Mouse (Mus musculus) ES-E14 (cell line): ENCODE results near the gene Ltb4r2.

Source experiments
- CHD2 ChIP-seq: IDR thresholded peaks from 2 replicates; pipeline ENCODE4 v1.6.1; 2014; ENCODE audit warnings: mild to moderate bottlenecking, low read depth, low read length, inconsistent platforms
- MAFK ChIP-seq: IDR thresholded peaks from 2 replicates; pipeline ENCODE4 v1.6.1; 2014; ENCODE audit warnings: mild to moderate bottlenecking, low read depth, low read length, inconsistent platforms; ENCODE audit not compliant: insufficient read depth
- ZC3H11A ChIP-seq: IDR thresholded peaks from 2 replicates; pipeline ENCODE4 v1.6.1; 2012; ENCODE audit warnings: low read depth, mild to moderate bottlenecking, inconsistent platforms, low read length, borderline replicate concordance
- ZNF384 ChIP-seq: IDR thresholded peaks from 2 replicates; pipeline ENCODE4 v1.6.1; 2012; ENCODE audit warnings: low read depth, low read length, inconsistent platforms

- TF ChIP-seq ZNF384 = no peak
- no peak for TF ChIP-seq MAFK
- TF ChIP-seq ZC3H11A = no peak
- no peak for TF ChIP-seq CHD2
Observed at GRCm38 (mm10) chr14:55757566-55757965, 3.7 kb upstream of the Ltb4r2 start.
